Mouse (Mus musculus): ENCODE measurements around the gene Thegl. TPM values are rescaled to one million over a fixed set of nuclear protein-coding genes. Genes with fewer than 3 reads are reported as not detected.

Thegl gene
- polyA plus RNA-seq, 1 experiment from 2014 or later = 0.28 TPM

GRCm38 (mm10) chr5:77067321-77067720 is 51.5 kb downstream of the Thegl start:
- Histone ChIP-seq H3K36me3 (ENCODE audit: control insufficient read depth, insufficient read depth, low read length) (no peaks in the 10 kb centered on the region), H3K4me3 (ENCODE audit: low read depth, low read length) (no peak overlapping the region), H3K9ac (ENCODE audit: low read length) (no peak overlapping the region), H3K4me2 (ENCODE audit: low read depth) (no peak overlapping the region), H3K27ac (ENCODE audit: low read depth, low read length) (no peak overlapping the region), H3K27me3 (ENCODE audit: control insufficient read depth, insufficient read depth, low read length) (no peaks in the 10 kb centered on the region), H3K4me1 (ENCODE audit: control insufficient read depth, insufficient read depth, low read length) (no peaks in the 10 kb centered on the region), H3K9me3 (ENCODE audit: control insufficient read depth, low read length) (no peaks in the 10 kb centered on the region)
- 83% methylated on average over 8 of the region's 8 CpGs for WGBS
- ATAC-seq (ENCODE audit: insufficient read depth, low FRiP score, low TSS enrichment) (no peak), DNase-seq (ENCODE audit: low spot score) (no peak)

DNA sequence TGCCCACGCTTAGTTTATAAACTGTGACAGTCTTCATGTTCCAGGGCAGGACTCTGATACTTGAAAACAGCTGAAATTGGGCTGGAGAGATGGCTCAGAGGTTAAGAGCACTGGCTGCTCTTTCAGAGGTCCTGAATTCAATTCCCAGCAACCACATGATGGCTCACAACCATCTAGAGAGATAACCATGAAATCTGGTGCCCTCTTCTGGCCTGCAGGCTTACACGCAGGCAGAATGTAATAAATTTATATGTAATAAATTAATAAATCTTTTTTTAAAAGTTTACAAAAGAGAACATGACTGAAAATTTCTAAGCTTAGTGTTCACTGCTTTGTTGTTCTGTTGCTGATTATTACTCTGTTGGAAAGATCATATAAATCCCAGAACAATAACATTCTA is 55.2 kb downstream of the Thegl start:
- H3K4me3 ChIP-seq (ENCODE audit: low read depth, low read length) = no peak overlapping the region
- H3K36me3 ChIP-seq (ENCODE audit: control insufficient read depth, insufficient read depth, low read length) = no peaks in the 10 kb centered on the region
- H3K27me3 ChIP-seq (ENCODE audit: control insufficient read depth, insufficient read depth, low read length) = no peaks in the 10 kb centered on the region
- no peak overlapping the region for H3K27ac ChIP-seq (ENCODE audit: low read depth, low read length)
- no peak overlapping the region for H3K9ac ChIP-seq (ENCODE audit: low read length)
- H3K9me3 ChIP-seq (ENCODE audit: control insufficient read depth, low read length) = no peaks in the 10 kb centered on the region
- 87% methylated on average over 2 of the region's 2 CpGs for WGBS
- ATAC-seq (ENCODE audit: insufficient read depth, low FRiP score, low TSS enrichment) = no peak
- no peaks in the 10 kb centered on the region for H3K4me1 ChIP-seq (ENCODE audit: control insufficient read depth, insufficient read depth, low read length)
- DNase-seq (ENCODE audit: low spot score) = no peak
- no peak overlapping the region for H3K4me2 ChIP-seq (ENCODE audit: low read depth)

GRCm38 (mm10) chr5:77071626-77072025 is 55.8 kb downstream of the Thegl start:
- Histone ChIP-seq H3K4me1 (ENCODE audit: control insufficient read depth, insufficient read depth, low read length) (no peaks in the 10 kb centered on the region), H3K4me3 (ENCODE audit: low read depth, low read length) (no peak overlapping the region), H3K4me2 (ENCODE audit: low read depth) (no peak overlapping the region), H3K36me3 (ENCODE audit: control insufficient read depth, insufficient read depth, low read length) (no peaks in the 10 kb centered on the region), H3K9ac (ENCODE audit: low read length) (no peak overlapping the region), H3K27ac (ENCODE audit: low read depth, low read length) (no peak overlapping the region), H3K9me3 (ENCODE audit: control insufficient read depth, low read length) (no peaks in the 10 kb centered on the region), H3K27me3 (ENCODE audit: control insufficient read depth, insufficient read depth, low read length) (no peaks in the 10 kb centered on the region)
- DNase-seq (ENCODE audit: low spot score) = no peak
- ATAC-seq (ENCODE audit: insufficient read depth, low FRiP score, low TSS enrichment) = no peak
- 84% methylated on average over 3 of the region's 3 CpGs for WGBS

DNA sequence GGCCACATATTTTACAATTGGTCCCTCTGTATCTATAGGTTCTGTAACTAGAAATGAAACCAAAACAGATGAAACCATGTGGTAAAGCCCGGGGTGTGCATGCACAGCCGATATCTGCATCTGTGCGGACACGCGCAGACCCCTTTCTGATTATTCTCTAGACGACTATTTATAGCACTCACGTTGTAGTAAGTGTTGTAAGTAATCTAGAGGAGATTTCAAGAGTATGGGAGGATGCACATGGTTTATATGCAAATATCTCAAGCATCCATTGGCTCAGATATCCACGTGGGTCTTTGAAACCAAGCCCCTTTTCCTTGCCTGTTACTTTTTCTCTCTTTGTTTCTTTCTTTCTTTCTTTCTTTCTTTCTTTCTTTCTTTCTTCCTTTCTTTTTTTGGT is 58.0 kb downstream of the Thegl start:
- WGBS = 85% methylated on average over 8 of the region's 8 CpGs
- H3K4me2 ChIP-seq (ENCODE audit: low read depth) = no peak overlapping the region
- ATAC-seq (ENCODE audit: insufficient read depth, low FRiP score, low TSS enrichment) (no peak), DNase-seq (ENCODE audit: low spot score) (no peak)
- H3K27me3 ChIP-seq (ENCODE audit: control insufficient read depth, insufficient read depth, low read length) = no peaks in the 10 kb centered on the region
- H3K36me3 ChIP-seq (ENCODE audit: control insufficient read depth, insufficient read depth, low read length) = no peaks in the 10 kb centered on the region
- H3K9ac ChIP-seq (ENCODE audit: low read length) = no peak overlapping the region
- H3K4me3 ChIP-seq (ENCODE audit: low read depth, low read length) = no peak overlapping the region
- H3K27ac ChIP-seq (ENCODE audit: low read depth, low read length) = no peak overlapping the region
- H3K9me3 ChIP-seq (ENCODE audit: control insufficient read depth, low read length) = no peaks in the 10 kb centered on the region
- H3K4me1 ChIP-seq (ENCODE audit: control insufficient read depth, insufficient read depth, low read length) = no peaks in the 10 kb centered on the region

DNA sequence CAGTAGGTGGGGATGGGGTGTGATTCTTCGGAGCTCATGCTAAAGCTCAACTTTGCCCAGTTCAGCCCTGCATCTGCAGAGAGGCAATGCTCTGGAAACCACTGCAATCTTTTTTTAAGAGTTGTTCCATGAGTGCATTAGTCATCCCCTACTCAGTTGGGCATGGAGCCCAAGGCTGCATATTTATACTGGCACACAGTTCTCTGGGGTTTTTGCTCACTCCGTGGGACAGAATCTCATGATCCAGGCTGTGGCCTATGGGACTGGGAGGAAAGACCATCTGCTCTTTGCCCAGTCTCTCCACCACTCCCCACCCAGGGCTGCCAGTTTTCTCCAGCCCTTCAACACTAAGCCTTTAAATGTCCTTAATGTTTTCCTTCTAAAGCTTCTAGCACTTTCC is 59.1 kb downstream of the Thegl start:
- 84% methylated on average over 2 of the region's 2 CpGs for WGBS
- Histone ChIP-seq H3K4me3 (ENCODE audit: low read depth, low read length) (no peak overlapping the region), H3K4me1 (ENCODE audit: control insufficient read depth, insufficient read depth, low read length) (no peaks in the 10 kb centered on the region), H3K9ac (ENCODE audit: low read length) (no peak overlapping the region), H3K9me3 (ENCODE audit: control insufficient read depth, low read length) (no peaks in the 10 kb centered on the region), H3K27ac (ENCODE audit: low read depth, low read length) (no peak overlapping the region), H3K36me3 (ENCODE audit: control insufficient read depth, insufficient read depth, low read length) (no peaks in the 10 kb centered on the region), H3K27me3 (ENCODE audit: control insufficient read depth, insufficient read depth, low read length) (no peaks in the 10 kb centered on the region), H3K4me2 (ENCODE audit: low read depth) (no peak overlapping the region)
- no peak for DNase-seq (ENCODE audit: low spot score)
- ATAC-seq (ENCODE audit: insufficient read depth, low FRiP score, low TSS enrichment) = no peak

DNA sequence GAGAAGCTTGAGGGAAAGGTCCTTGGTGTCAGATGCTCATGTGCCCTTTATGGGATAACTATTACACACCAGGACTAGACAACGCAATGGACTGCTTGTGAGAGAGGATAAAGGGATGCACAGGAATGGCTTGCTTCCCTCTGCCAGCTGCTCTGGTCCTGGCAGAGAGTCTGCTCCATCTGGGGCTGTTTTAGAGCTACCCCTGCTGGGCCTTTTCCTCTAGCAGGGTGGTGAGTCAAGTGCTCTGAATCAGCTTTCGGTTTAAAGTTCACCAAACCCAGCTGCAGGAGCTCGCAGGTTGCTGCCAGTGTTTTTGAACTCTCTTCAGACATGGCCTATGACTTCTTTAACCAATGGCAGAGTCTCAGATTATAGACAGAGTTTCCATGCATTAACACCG is 60.1 kb downstream of the Thegl start:
- no peaks in the 10 kb centered on the region for H3K4me1 ChIP-seq (ENCODE audit: control insufficient read depth, insufficient read depth, low read length)
- H3K4me3 ChIP-seq (ENCODE audit: low read depth, low read length) = no peak overlapping the region
- H3K9ac ChIP-seq (ENCODE audit: low read length) = no peak overlapping the region
- ATAC-seq (ENCODE audit: insufficient read depth, low FRiP score, low TSS enrichment) (no peak), DNase-seq (ENCODE audit: low spot score) (no peak)
- no peaks in the 10 kb centered on the region for H3K9me3 ChIP-seq (ENCODE audit: control insufficient read depth, low read length)
- no peaks in the 10 kb centered on the region for H3K27me3 ChIP-seq (ENCODE audit: control insufficient read depth, insufficient read depth, low read length)
- WGBS = 93% methylated on average over 4 of the region's 4 CpGs
- no peaks in the 10 kb centered on the region for H3K36me3 ChIP-seq (ENCODE audit: control insufficient read depth, insufficient read depth, low read length)
- no peak overlapping the region for H3K4me2 ChIP-seq (ENCODE audit: low read depth)
- no peak overlapping the region for H3K27ac ChIP-seq (ENCODE audit: low read depth, low read length)

DNA sequence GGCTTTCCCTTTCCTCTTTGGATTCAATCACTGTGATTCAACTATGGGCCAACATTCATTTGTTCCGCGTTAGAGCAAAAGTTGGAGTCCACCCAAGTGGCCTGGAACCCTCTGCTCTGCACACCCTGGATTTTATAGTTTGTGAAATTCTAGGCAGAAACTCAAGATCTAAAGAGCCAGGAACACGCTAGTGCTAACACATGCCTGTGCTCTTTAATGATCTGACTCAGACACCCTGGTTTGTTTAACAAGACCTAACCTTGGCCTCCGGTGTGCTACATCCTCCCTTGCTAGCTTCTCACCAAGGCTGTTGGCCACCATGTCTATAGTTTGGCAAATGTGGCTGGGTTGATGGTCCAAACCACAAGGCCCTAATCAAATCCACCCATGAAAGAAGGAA is 64.9 kb downstream of the Thegl start:
- no peak overlapping the region for H3K27ac ChIP-seq (ENCODE audit: low read depth, low read length)
- no peaks in the 10 kb centered on the region for H3K36me3 ChIP-seq (ENCODE audit: control insufficient read depth, insufficient read depth, low read length)
- no peak for DNase-seq (ENCODE audit: low spot score)
- H3K4me1 ChIP-seq (ENCODE audit: control insufficient read depth, insufficient read depth, low read length) = no peaks in the 10 kb centered on the region
- no peak overlapping the region for H3K4me2 ChIP-seq (ENCODE audit: low read depth)
- WGBS = 91% methylated on average over 4 of the region's 4 CpGs
- H3K27me3 ChIP-seq (ENCODE audit: control insufficient read depth, insufficient read depth, low read length) = no peaks in the 10 kb centered on the region
- no peak overlapping the region for H3K9ac ChIP-seq (ENCODE audit: low read length)
- H3K9me3 ChIP-seq (ENCODE audit: control insufficient read depth, low read length) = no peaks in the 10 kb centered on the region
- H3K4me3 ChIP-seq (ENCODE audit: low read depth, low read length) = no peak overlapping the region
- ATAC-seq (ENCODE audit: insufficient read depth, low FRiP score, low TSS enrichment) = no peak

- H3K9me3 ChIP-seq (ENCODE audit: control insufficient read depth, low read length) = no peaks in the 10 kb centered on the region
- no peak overlapping the region for H3K4me2 ChIP-seq (ENCODE audit: low read depth)
- no peaks in the 10 kb centered on the region for H3K36me3 ChIP-seq (ENCODE audit: control insufficient read depth, insufficient read depth, low read length)
- DNase-seq (ENCODE audit: low spot score) (no peak), ATAC-seq (ENCODE audit: insufficient read depth, low FRiP score, low TSS enrichment) (no peak)
- H3K4me1 ChIP-seq (ENCODE audit: control insufficient read depth, insufficient read depth, low read length) = no peaks in the 10 kb centered on the region
- no peaks in the 10 kb centered on the region for H3K27me3 ChIP-seq (ENCODE audit: control insufficient read depth, insufficient read depth, low read length)
- H3K9ac ChIP-seq (ENCODE audit: low read length) = no peak overlapping the region
- WGBS = 86% methylated on average over 7 of the region's 7 CpGs
- no peak overlapping the region for H3K4me3 ChIP-seq (ENCODE audit: low read depth, low read length)
- H3K27ac ChIP-seq (ENCODE audit: low read depth, low read length) = no peak overlapping the region
These were observed 66.9 kb downstream of the Thegl start for GRCm38 (mm10) chr5:77082735-77083134.

DNA sequence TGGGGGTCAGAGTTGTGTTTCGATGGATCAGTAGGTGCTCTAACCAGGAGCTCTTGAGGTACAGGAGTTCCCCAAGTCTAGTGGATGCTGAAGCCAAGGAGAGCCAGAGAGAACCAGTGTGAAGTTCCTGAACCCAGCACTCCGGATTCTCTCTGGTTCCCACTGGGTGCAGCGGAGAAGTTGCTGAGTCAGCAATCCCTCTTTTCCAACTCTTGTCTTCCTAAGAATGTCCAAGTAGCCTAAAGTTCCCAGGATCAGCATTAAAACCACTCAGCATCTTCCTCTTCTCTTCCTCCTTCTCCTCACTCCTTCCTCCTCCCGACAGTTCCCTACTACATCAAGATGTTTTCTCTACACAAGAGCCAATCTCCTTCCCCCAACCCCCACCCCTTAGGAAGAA is 68.6 kb downstream of the Thegl start:
- H3K27ac ChIP-seq (ENCODE audit: low read depth, low read length) = no peak overlapping the region
- WGBS = 88% methylated on average over 4 of the region's 4 CpGs
- H3K4me2 ChIP-seq (ENCODE audit: low read depth) = no peak overlapping the region
- H3K36me3 ChIP-seq (ENCODE audit: control insufficient read depth, insufficient read depth, low read length) = no peaks in the 10 kb centered on the region
- no peak overlapping the region for H3K4me3 ChIP-seq (ENCODE audit: low read depth, low read length)
- no peak overlapping the region for H3K9ac ChIP-seq (ENCODE audit: low read length)
- DNase-seq (ENCODE audit: low spot score) (no peak), ATAC-seq (ENCODE audit: insufficient read depth, low FRiP score, low TSS enrichment) (no peak)
- H3K9me3 ChIP-seq (ENCODE audit: control insufficient read depth, low read length) = no peaks in the 10 kb centered on the region
- no peaks in the 10 kb centered on the region for H3K4me1 ChIP-seq (ENCODE audit: control insufficient read depth, insufficient read depth, low read length)
- H3K27me3 ChIP-seq (ENCODE audit: control insufficient read depth, insufficient read depth, low read length) = no peaks in the 10 kb centered on the region

Measured in neural tube, embryonic 11.5 days (tissue).